Mouse (Mus musculus): ENCODE data around the gene Carm1.
"Not testable (repeated sequence)": the region's sequence is repeated elsewhere in the genome, so short reads cannot be mapped to it uniquely, and the experiment has no call there.

The Carm1 gene

DNA sequence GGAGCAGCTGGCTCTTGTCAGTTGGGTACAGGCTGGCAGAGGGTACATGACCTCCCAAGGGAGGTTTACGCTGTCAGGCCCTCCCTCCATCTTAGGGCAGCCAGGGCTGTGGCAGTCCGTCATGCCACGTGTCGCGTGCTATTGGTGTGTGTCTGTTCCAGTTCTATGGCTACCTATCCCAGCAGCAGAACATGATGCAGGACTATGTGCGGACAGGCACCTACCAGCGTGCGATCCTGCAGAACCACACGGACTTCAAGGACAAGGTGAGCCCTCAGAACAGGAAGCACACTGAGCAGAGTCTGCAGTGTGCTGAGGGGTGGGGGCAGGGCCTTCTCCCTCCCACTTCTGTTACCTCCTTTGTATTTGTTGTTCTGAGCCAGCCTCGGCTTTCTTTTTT is 28.6 kb downstream of the Carm1 start:
- DNase-seq (ENCODE audit: low read depth) = no peak

DNA sequence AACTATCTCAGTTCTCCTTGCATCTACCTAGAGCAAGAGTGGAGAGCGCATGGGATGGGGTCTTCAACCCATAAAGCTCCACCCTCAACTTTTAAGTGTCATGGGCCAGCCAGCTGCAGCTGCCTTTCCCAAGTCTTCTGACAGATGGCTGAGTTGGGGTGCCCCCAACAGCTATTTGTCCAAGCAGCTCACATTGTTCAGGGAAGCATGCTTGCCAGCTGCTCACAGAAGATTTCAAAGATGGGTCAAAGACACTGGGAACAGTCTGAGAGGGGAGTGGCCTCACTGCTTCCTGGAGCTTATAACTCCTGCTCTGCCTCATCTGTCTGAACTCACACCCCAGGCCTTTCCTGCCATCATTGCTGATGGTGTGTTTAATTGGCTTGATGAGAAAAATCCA is 29.6 kb downstream of the Carm1 start:
- DNase-seq (ENCODE audit: low read depth) = no peak

DNA sequence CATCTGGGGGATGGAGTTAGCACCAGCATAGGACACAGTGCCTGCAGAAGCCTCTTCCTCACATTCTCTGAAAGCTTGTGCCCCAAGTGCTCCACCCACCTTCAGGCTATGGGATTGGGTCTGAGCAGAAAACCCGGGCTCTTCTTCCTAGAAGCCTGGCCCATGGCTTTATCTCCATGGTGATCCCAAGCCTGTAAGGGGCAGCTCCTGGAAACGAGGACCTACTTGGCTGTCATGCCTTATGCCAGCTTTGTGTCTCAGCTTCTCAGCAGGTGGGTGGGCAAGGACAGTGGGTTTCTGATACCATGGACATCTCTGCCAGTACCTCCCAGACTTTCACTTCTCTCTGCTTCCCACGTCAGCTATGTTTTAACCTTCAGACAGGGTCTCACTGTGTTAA is 31.5 kb downstream of the Carm1 start:
- no peak for DNase-seq (ENCODE audit: low read depth)

DNA sequence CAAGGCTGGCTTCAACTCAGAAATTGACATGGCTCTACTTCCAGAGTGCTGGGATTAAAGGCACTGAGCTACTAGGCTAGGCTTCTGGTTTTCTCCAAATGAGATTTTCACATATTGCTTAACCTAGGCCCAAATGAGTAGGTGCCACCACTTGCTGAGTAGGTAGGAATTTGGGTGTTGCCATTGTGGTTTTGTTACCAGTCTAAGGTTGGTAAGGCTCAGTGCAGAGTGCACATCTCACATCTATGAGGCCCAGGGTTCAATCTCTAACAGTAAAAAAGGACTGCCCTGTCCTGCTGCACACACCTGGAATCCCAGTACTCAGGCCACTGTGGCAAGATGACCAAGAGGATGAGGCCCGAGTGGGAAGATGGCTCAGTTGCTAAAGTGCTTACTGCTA is 38.7 kb downstream of the Carm1 start:
- DNase-seq (ENCODE audit: low read depth) = no peak

DNA sequence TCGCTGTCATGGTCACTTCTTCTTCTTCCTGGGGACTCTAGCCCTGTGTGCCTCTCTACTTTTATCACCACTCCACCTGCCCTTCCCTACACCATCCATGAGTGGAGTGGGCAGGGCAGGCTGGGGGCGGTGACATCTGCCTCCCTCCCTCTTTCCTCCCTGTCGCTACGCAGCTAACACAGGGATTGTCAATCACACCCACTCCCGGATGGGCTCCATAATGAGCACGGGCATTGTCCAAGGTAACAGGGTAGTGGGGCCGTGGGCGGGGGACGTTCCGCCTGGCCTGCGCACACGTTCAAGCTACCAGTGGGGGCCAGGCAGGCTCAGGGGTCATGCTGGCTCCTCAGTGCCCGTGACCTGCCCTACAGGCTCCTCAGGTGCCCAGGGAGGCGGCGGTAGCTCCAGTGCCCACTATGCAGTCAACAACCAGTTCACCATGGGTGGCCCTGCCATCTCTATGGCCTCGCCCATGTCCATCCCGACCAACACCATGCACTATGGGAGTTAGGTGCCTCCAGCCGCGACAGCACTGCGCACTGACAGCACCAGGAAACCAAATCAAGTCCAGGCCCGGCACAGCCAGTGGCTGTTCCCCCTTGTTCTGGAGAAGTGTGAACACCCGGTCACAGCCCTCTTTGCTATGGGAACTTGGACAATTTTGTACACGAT is 41.1 kb downstream of the Carm1 start:
- DNase-seq (ENCODE audit: low read depth) = no peak

DNA sequence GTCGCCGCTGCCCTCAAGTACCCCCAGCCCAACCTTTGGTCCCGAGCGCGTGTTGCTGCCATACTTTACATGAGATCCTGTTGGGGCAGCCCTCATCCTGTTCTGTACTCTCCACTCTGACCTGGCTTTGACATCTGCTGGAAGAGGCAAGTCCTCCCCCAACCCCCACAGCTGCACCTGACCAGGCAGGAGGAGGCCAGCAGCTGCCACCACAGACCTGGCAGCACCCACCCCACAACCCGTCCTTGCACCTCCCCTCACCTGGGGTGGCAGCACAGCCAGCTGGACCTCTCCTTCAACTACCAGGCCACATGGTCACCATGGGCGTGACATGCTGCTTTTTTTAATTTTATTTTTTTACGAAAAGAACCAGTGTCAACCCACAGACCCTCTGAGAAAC is 41.7 kb downstream of the Carm1 start:
- no peak for DNase-seq (ENCODE audit: low read depth)

DNA sequence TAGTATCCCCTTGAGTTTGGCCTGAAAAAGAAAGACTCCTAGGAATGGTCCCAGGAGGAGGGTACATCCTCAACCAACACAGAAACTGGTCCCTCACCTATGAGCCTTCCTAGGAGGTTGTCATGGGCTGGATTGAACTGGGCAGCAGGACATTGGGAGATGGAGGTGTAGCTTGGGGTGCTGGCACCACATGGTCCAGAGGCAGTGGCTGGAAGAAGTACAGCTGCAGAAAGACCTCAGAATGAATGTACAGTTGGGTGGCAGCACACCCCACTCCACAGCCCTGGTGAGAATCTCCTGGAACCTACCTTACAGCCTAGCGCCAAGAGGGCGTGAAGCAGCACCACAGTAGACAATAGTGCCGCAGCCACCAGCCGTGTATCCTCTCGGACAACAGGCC is 42.8 kb downstream of the Carm1 start:
- DNase-seq (ENCODE audit: low read depth) = no peak

DNA sequence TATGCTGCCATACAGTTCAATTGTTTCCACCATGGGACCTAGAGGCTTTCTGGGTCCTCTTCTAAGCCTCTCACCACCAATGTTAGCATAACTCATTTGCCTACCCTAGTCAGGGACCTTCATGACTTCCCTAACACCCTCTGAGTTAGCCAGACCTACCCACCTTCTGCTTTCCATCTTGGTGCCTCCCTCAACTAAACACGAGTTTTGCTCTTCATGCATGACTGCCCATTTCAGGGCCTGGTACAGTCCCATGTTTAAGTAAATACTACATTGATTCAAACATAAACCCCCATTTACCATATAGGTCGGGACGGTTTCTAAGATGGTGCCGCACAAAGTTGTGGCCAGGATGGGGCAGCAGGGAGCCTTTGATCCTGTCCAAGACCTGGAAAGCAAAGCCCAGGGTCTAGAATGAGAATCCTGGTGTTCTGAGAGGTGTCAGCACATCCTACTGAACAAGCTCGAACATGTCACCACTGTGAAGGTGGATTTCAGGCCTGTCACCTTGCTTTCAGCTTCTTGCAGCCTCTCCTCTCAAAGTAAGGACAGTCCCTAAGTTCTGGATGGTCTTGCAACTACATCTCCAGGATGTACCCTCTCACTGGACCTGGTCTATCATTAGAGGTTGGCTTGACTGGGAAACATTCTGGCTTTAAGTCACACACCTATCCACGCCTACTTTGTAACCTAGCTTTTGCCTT is 44.6 kb downstream of the Carm1 start:
- no peak for DNase-seq (ENCODE audit: low read depth)

DNA sequence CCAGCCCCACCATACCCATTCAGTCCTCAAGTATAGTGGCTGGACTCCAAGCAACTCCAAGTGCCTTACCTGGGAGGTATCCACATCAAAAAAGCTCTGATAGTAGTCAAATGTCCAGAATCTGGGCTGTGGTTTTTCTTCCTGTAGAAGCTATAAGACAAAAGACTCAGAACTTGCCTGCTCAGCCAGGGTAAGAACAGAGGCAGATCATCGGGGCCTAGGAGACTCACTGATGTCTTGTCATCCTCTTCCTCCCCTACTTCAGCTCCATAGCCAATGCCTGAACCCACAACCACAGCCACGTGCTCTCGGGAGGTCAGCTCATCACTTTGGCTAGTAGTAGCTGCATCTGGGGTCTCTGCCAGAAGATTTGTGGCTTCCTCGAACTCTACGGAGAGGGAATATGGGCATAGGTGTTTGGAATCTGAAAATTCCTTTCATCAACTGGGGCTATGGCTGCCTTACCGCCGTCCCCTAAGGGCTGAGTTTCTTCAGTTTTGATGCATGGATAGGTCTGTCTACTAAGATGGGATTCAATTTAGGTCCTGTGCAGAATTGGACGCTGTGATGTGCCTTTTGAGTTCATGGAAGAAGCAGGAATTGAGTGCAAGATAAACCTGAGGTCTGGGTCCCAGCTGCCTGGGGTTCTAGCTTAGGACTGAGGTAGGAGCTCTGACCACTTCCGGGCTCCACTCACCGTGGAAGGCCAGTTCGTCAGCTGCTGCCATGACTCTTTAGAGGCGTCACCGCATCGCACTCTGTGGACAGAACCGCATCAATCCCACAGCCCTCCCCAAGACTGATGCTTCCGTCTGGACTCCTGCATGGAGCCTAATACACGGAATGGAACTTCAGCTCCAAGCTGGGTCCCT is 45.4 kb downstream of the Carm1 start:
- no peak for DNase-seq (ENCODE audit: low read depth)

DNA sequence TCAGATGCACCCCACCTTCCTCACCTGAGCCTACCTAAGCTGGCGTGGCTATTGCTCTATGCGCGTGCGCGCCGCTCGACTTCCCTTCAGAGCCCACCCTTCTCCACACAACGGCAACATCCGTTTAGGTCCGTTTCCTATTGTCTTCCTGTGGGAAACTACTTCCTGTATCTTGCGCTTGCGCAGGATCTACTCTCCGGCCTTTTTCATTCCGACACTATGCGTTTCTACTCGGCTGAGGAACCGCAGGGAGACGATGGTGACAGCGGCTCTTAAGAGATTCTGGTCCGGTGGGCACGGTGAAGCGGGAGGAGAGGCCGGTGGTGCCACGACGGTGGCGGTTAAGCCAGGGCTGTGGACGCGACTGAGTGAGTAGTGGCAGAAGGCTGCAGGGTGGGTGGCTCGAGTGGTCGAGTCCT is 46.0 kb downstream of the Carm1 start, which contains the start of the genes Timm29 and Yipf2:
Gene Timm29, plus strand, starts transcription at position 20 of the 419 bp plus-strand sequence.
Gene Yipf2, minus strand, starts transcription at position 126 of the 419 bp plus-strand sequence.
- DNase-seq (ENCODE audit: low read depth) = peak; percentile 98

DNA sequence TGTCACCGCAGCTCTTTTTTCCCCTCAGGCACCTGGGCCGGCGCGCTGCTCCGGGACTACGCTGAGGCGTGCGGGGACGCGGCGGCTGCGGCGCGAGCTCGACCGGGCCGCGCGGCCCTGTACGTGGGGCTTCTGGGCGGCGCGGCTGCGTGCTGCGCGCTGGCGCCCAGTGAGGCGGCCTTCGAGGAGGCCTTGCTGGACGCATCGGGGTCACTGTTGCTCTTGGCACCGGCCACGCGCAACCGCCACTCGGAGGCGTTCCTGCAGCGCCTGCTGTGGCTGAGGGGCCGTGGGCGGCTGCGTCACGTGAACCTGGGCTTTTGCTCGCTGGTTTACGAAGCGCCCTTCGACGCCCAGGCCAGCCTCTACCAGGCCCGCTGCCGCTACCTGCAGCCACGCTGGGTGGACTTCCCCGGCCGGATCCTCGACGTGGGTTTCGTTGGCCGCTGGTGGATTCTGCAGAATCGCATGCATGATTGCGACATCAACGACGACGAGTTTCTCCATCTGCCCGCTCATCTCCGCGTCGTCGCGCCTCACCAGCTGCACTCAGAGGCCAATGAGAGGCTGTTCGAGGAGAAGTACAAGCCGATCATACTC is 46.5 kb downstream of the Carm1 start:
- DNase-seq (ENCODE audit: low read depth) = no peak

DNA sequence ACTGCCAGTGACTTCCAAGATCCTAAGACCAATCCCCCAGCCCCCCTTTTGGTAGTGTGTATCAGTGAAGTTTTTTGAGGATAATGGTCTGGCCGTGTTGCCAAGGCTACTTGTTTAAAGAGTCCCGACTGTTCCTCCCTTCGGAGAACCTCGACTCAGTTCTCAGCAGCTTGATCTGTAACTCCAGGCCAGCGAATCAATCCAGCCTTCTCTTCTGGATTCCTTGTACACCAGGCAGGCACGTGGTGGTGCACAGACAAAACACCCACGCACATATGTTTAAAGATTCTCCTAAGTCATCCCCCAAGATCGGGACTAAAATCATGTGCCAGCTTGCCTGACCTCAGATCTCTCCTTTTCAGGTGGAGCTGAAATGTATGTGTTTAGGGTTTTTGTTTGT is 47.7 kb downstream of the Carm1 start:
- not testable (repeated sequence) for DNase-seq (ENCODE audit: low read depth)

DNA sequence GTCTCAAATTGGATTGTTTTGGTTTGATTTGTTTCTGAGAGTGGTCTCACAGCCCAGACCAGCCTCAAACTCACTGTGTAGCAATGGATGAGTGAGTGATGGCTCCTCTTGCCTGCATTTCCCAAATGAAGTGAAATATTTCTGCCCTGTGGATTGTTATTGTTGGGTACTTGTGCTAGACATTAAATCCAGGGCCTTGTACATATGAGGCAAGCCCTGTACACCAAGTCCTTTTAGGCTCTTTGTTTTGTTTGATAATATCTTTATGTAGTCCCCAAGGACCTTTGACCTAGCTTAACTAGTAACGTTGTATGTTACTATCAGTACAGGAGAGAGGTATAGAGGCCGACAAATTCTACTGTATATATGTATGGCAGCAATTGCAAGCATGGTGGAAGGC is 48.1 kb downstream of the Carm1 start:
- no peak for DNase-seq (ENCODE audit: low read depth)

DNA sequence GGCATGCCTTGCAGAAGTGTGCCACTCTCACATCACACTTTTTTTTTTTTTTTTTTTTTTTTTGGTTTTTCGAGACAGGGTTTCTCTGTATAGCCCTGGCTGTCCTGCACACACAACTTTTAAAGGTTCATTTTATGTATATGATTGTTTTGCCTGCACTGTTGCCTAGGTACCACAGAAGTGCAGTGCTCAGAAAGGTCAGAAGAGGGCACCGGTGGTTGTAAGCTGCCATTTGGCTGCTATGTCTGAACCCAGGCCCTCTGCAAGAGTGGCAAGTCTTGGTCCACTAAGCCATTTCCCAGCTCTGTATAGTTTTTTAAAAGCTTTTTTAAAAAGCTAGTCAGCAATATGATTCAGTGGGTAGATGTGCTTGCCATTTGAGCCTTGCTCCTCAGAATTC is 51.5 kb downstream of the Carm1 start:
- DNase-seq (ENCODE audit: low read depth) = no peak

DNA sequence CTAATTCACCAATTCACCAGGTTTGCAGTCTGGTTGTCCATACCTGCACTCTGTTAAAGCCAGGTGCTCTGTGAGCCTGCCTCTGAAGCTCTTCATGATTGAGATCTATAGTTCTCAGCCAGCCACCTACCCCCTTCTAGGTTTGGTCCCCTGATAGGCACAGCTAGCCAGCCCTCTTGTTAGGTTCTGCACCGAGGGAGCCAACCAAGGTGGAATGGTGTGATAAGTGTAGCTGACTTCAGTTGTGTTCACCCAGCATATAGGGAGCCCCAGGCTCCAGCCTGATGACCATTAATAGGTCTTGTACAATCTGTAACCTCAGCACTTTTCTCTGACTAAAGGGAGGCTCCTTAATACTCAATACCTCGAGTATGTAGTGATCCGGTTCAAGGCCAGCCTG is 53.5 kb downstream of the Carm1 start:
- DNase-seq (ENCODE audit: low read depth) = no peak

DNA sequence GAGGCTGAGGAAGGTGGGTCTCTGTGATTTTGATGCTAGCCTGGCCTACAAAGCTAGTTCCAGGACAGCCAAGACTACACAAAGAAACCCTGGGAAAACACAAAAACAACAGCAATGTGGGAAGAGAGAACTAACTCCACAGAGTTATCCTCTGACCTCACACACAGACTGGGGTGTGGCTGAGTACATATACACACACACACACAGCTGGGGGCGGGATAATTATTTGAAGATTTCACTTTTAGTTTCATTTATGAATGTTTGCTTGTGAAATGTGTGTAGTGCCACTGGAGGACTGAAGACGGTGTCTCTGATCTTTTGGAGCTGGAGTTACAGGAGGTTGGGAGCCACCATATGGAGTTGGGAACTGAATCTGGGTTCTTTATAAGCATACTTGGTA is 54.4 kb downstream of the Carm1 start:
- DNase-seq (ENCODE audit: low read depth) = no peak

DNA sequence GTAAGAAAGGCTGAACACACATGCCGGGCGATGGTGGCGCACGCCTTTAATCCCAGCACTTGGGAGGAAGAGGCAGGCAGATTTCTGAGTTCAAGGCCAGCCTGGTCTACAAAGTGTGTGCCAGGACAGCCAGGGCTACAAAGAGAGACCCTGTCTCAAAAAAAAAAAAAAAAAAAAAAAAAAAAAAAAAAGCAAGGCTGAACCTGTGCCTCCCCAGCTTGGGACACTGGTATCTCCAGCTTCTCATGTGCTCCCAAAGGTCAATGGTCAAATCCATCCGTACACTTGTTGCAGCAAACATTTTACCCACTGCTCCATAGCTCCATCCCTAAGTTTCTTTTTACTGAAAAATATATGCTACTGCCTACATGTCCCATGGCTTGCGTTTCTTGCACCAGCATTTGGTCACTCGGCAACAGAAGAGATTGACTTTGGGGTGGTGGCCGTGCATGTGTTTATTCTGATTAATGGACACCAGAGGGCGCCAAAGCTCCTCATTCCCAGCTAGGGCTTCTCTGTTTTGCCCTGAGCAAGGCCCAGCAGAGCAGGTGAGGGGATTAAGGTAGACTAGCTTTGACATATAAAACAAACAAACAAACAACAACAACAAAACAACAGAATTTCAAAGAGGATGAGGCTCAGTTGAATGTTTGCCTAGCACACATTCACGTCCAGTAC is 55.2 kb downstream of the Carm1 start:
- peak; percentile 75 for DNase-seq (ENCODE audit: low read depth)

DNA sequence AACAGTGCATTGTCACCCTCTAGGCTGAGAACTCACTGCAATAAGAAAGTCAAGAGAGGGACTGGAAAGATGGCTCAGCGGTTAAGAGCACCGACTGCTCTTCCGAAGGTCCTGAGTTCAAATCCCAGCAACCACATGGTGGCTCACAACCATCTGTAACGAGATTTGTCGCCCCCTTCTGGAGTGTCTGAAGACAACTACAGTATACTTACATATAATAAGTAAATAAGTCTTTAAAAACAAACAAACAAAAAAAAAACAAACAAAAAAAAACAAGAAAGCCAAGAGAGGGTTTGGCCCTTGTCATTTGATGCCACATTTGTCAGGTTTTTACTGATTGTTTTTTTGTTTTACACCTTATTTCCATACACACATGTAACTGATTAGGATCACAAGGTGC is 57.4 kb downstream of the Carm1 start:
- DNase-seq (ENCODE audit: low read depth) = no peak

DNA sequence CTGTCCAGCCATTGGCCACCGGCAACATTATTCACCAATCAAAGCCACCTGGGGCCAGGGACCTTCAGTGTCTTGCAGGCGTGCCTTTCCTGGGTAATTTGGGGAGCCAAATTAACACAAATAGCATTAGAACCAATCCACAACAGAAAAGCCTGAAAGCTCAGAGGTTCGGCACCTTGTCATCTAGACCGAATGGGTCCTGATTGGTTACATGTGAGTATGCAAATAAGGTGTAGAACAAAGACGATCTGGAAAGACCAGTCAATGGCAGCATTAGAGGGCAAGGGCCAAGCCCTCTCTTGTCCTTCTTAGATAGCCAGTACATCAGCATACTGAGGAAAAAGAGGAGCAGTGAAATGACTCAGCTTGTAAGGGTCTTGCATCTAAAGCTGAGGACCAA is 59.2 kb downstream of the Carm1 start:
- no peak for DNase-seq (ENCODE audit: low read depth)

DNA sequence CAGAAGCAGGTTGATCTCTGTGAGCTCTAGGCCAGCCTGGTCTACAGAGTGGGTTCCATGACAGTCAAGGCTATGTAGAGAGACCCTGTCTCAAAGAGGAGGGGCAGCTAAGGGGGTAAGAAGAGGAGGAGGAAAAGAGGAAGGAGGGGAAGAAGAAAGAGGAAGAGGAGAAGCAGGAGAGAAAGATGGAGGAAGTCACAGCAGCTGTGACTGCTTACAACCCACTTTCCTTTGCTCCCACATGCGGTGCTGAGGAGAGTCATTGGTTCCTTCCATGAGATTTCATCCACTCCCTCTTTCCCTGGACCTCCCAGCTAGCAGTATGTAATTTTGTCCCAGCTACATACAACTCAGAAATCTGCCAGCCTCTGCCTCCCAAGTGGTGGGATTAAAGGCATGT is 60.0 kb downstream of the Carm1 start:
- no peak for DNase-seq (ENCODE audit: low read depth)

DNA sequence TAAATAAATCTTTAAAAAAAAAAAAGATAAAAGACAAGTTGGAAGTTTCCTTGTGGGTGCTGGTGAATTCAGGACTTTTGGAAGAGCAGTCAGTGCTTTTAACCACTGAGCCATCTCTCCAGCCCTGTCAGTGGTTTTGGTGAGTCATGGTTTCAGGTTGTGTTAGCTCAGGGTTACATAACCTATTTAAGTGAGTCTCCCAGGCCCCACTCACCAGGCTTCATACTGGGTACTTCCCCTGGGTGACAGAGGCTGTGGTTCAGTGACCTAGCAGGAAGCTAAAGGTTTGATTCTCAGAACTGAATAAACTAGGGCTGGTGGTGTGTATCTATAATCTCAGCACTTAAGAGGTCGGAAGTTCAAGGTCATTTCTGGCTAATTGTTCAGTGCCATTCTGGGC is 63.2 kb downstream of the Carm1 start:
- no peak for DNase-seq (ENCODE audit: low read depth)

Measured in c-Kit-positive CD71-positive TER-119-negative erythroid progenitor cells, embryonic 14.5 days (primary cell).